Mouse (Mus musculus) midbrain, embryonic 10.5 days (tissue): ENCODE measurements around the gene Cfap74. TPM values are rescaled to one million over a fixed set of nuclear protein-coding genes. Genes with fewer than 3 reads are reported as not detected.

Source experiments
- DNase-seq: peaks from one replicate; pipeline ENCODE4 v3.0.0-alpha.2; 2017; ENCODE audit warnings: low spot score
- H3K27ac ChIP-seq: fragments of 300-500 bp; sonication (generic); replicated peaks from 2 replicates; pipeline ENCODE4 v1.5.1; 2016; ENCODE audit warnings: mild to moderate bottlenecking
- H3K27me3 ChIP-seq: fragments of 300-500 bp; sonication (generic); 2 replicates; pipeline ENCODE4 v1.6.1; 2016; ENCODE audit warnings: low read depth, mild to moderate bottlenecking; ENCODE audit not compliant: poor library complexity, severe bottlenecking
- H3K36me3 ChIP-seq: fragments of 300-500 bp; sonication (generic); 2 replicates; pipeline ENCODE4 v1.6.1; 2016; ENCODE audit warnings: mild to moderate bottlenecking, moderate library complexity
- H3K4me1 ChIP-seq: fragments of 300-500 bp; sonication (generic); 2 replicates; pipeline ENCODE4 v1.6.1; 2016
- H3K4me3 ChIP-seq: fragments of 300-500 bp; sonication (generic); 2 replicates; pipeline ENCODE4 v1.5.1; 2016; ENCODE audit warnings: mild to moderate bottlenecking, moderate library complexity
- H3K9me3 ChIP-seq: fragments of 300-500 bp; sonication (generic); replicated peaks from 2 replicates; pipeline ENCODE4 v1.6.1; 2016; ENCODE audit warnings: mild to moderate bottlenecking
- WGBS: fragments of 180-500 bp; shearing (Covaris S2); methylation state at CpG from one replicate; pipeline ENCODE4 v1.1.7; 2016; 5-methylcytosine and 5-hydroxymethylcytosine counted together
- polyA plus RNA-seq: library from polyadenylated mRNA; unstranded; fragments of >200 nt; fragmentation: Nextera tagmentation; extraction: Ambion mirVana; gene quantifications from 2 replicates; pipeline ENCODE4 v1.2.1, GENCODE M21; 2016

Gene Cfap74
- 7.8 and 8.9 TPM in 2 replicates for polyA plus RNA-seq

- peak; percentile 95 for DNase-seq
- Histone ChIP-seq H3K9me3 (no peaks in the 10 kb centered on the region), H3K4me3 (peak within 1 kb of the TSS; percentile 69), H3K27me3 (0 out of 2 replicates have a peak, but pooled peaks cover 6% of the 10 kb centered on the region), H3K36me3 (no peaks in the 10 kb centered on the region), H3K27ac (peak within 1 kb of the TSS; percentile 89), H3K4me1 (peaks cover 21% of the 10 kb centered on the region)
- under 1% methylated on average over 35 of the region's 35 CpGs for WGBS
Measured at GRCm38 (mm10) chr4:155409058-155409776, at the start of gene Cfap74. TSS of gene Cfap74 (plus strand) at chr4:155409190.

- Histone ChIP-seq H3K4me1 (peaks cover 26% of the 10 kb centered on the region), H3K27me3 (peaks cover 70% of the 10 kb centered on the region), H3K9me3 (no peaks in the 10 kb centered on the region), H3K27ac (no peak overlapping the region), H3K4me3 (no peak overlapping the region), H3K36me3 (no peaks in the 10 kb centered on the region)
- no peak for DNase-seq
- 41% methylated on average over 12 of the region's 12 CpGs for WGBS
Measured at GRCm38 (mm10) chr4:155359560-155360464, 49.2 kb upstream of the Cfap74 start.

GRCm38 (mm10) chr4:155360856-155361255 is 48.1 kb upstream of the Cfap74 start:
- H3K27ac ChIP-seq: no peak overlapping the region; the same call in 1 of the 2 replicates
- H3K4me1 ChIP-seq: peaks cover 26% of the 10 kb centered on the region
- H3K4me3 ChIP-seq: peak overlapping the region; percentile 59
- WGBS: under 1% methylated on average over 42 of the region's 42 CpGs
- no peaks in the 10 kb centered on the region for H3K36me3 ChIP-seq
- no peaks in the 10 kb centered on the region for H3K9me3 ChIP-seq
- H3K27me3 ChIP-seq: peaks cover 78% of the 10 kb centered on the region
- DNase-seq: no peak

GRCm38 (mm10) chr4:155361303-155361791 is 47.6 kb upstream of the Cfap74 start, which contains the start of gene Prkcz:
TSS of gene Prkcz (minus strand) at chr4:155361361.
- Histone ChIP-seq H3K9me3 (no peaks in the 10 kb centered on the region), H3K4me3 (peak within 1 kb of the TSS; percentile 59), H3K27ac (peak within 1 kb of the TSS; percentile 49; the same call in 1 of the 2 replicates), H3K4me1 (peaks cover 26% of the 10 kb centered on the region), H3K27me3 (peaks cover 82% of the 10 kb centered on the region), H3K36me3 (no peaks in the 10 kb centered on the region)
- DNase-seq: peak; percentile 79
- WGBS: under 1% methylated on average over 49 of the region's 51 CpGs

GRCm38 (mm10) chr4:155362443-155362842 is 46.5 kb upstream of the Cfap74 start:
- Histone ChIP-seq H3K9me3 (no peaks in the 10 kb centered on the region), H3K4me1 (peaks cover 26% of the 10 kb centered on the region), H3K27ac (no peak overlapping the region), H3K36me3 (no peaks in the 10 kb centered on the region), H3K27me3 (peaks cover 82% of the 10 kb centered on the region), H3K4me3 (no peak overlapping the region)
- DNase-seq: no peak
- WGBS: 35% methylated on average over 5 of the region's 5 CpGs

- H3K27ac ChIP-seq: no peak overlapping the region
- no peak for DNase-seq
- peaks cover 42% of the 10 kb centered on the region for H3K27me3 ChIP-seq
- no peaks in the 10 kb centered on the region for H3K36me3 ChIP-seq
- H3K4me1 ChIP-seq: peaks cover 19% of the 10 kb centered on the region
- no peak overlapping the region for H3K4me3 ChIP-seq
- 92% methylated on average over 6 of the region's 6 CpGs for WGBS
- H3K9me3 ChIP-seq: no peaks in the 10 kb centered on the region
Measured at GRCm38 (mm10) chr4:155366784-155367183, 42.2 kb upstream of the Cfap74 start.

GRCm38 (mm10) chr4:155367739-155368138 is 41.3 kb upstream of the Cfap74 start:
- Histone ChIP-seq H3K4me3 (no peak overlapping the region), H3K36me3 (no peaks in the 10 kb centered on the region), H3K27me3 (peaks cover 32% of the 10 kb centered on the region), H3K9me3 (no peaks in the 10 kb centered on the region), H3K27ac (no peak overlapping the region), H3K4me1 (peaks cover 13% of the 10 kb centered on the region; the same call in 1 of the 2 replicates)
- DNase-seq: no peak
- 88% methylated on average over 9 of the region's 9 CpGs for WGBS

GRCm38 (mm10) chr4:155368684-155369083 is 40.3 kb upstream of the Cfap74 start:
- peak overlapping the region; percentile 65 for H3K27ac ChIP-seq

GRCm38 (mm10) chr4:155370737-155371715 is 38.0 kb upstream of the Cfap74 start:
- 90% methylated on average over 15 of the region's 15 CpGs for WGBS
- no peak for DNase-seq

More at GRCm38 (mm10) chr4:155368684-155369083, 40.3 kb upstream of the Cfap74 start:
- H3K36me3 ChIP-seq: no peaks in the 10 kb centered on the region
- peaks cover 23% of the 10 kb centered on the region for H3K27me3 ChIP-seq
- peak overlapping the region; percentile 27; the same call in 1 of the 2 replicates for H3K4me3 ChIP-seq
- H3K4me1 ChIP-seq: peaks cover 13% of the 10 kb centered on the region; the same call in 1 of the 2 replicates
- H3K9me3 ChIP-seq: no peaks in the 10 kb centered on the region
- DNase-seq: peak; percentile 80
- WGBS: 29% methylated on average over 12 of the region's 12 CpGs

GRCm38 (mm10) chr4:155371797-155372735 is 36.9 kb upstream of the Cfap74 start:
- 80% methylated on average over 5 of the region's 5 CpGs for WGBS
- no peaks in the 10 kb centered on the region for H3K27me3 ChIP-seq
- H3K4me1 ChIP-seq: peaks cover 13% of the 10 kb centered on the region; the same call in 1 of the 2 replicates

More at GRCm38 (mm10) chr4:155370737-155371715, 38.0 kb upstream of the Cfap74 start:
- no peaks in the 10 kb centered on the region for H3K9me3 ChIP-seq
- no peaks in the 10 kb centered on the region for H3K36me3 ChIP-seq
- peaks cover 13% of the 10 kb centered on the region; the same call in 1 of the 2 replicates for H3K4me1 ChIP-seq
- no peak overlapping the region for H3K4me3 ChIP-seq
- H3K27me3 ChIP-seq: 0 out of 2 replicates have a peak, but pooled peaks cover 3% of the 10 kb centered on the region
- no peak overlapping the region for H3K27ac ChIP-seq

GRCm38 (mm10) chr4:155381974-155382373 is 27.0 kb upstream of the Cfap74 start:
- no peaks in the 10 kb centered on the region for H3K9me3 ChIP-seq
- H3K27me3 ChIP-seq: no peaks in the 10 kb centered on the region
- no peak for DNase-seq
- H3K27ac ChIP-seq: no peak overlapping the region
- H3K36me3 ChIP-seq: no peaks in the 10 kb centered on the region
- 70% methylated on average over 7 of the region's 7 CpGs for WGBS
- H3K4me1 ChIP-seq: peaks cover 13% of the 10 kb centered on the region
- H3K4me3 ChIP-seq: no peak overlapping the region

More at GRCm38 (mm10) chr4:155371797-155372735, 36.9 kb upstream of the Cfap74 start:
- no peak overlapping the region for H3K4me3 ChIP-seq
- no peaks in the 10 kb centered on the region for H3K9me3 ChIP-seq
- DNase-seq: no peak
- H3K27ac ChIP-seq: no peak overlapping the region
- no peaks in the 10 kb centered on the region for H3K36me3 ChIP-seq
